Mouse (Mus musculus): ENCODE results near the gene Aptx. TPM values are rescaled to one million over a fixed set of nuclear protein-coding genes. Genes with fewer than 3 reads are reported as not detected.

Aptx gene
- polyA plus RNA-seq, 1 experiment from 2014 or later, result 46.7 TPM

GRCm38 (mm10) chr4:40681908-40682307, 21.1 kb downstream of the Aptx start:
- Histone ChIP-seq H3K4me1 (ENCODE audit: control insufficient read depth, insufficient read depth, low read length) (no peaks in the 10 kb centered on the region; the same call in 1 of the 2 replicates), H3K9me3 (replicated peaks; ENCODE audit: control insufficient read depth, low read length, poor library complexity, severe bottlenecking) (no peaks in the 10 kb centered on the region), H3K4me2 (ENCODE audit: low read length) (no peak overlapping the region), H3K27me3 (ENCODE audit: control insufficient read depth, insufficient read depth, low read depth, low read length) (no peaks in the 10 kb centered on the region), H3K9ac (ENCODE audit: low read depth, low read length) (no peak overlapping the region), H3K4me3 (ENCODE audit: low read depth, low read length) (no peak overlapping the region), H3K36me3 (ENCODE audit: control insufficient read depth, insufficient read depth, low read length) (peaks cover 2% of the 10 kb centered on the region; the same call in 1 of the 2 replicates), H3K27ac (ENCODE audit: low read length) (no peak overlapping the region)
- ATAC-seq, result peak; percentile 29; the same call in 1 of the 2 replicates
- WGBS, result 12% methylated on average over 3 of the region's 3 CpGs

- ATAC-seq, result no peak
Measured at GRCm38 (mm10) chr4:40680250-40680860, 22.6 kb downstream of the Aptx start.

GRCm38 (mm10) chr4:40677132-40677531, 25.9 kb downstream of the Aptx start:
- WGBS, result 40% methylated on average over 4 of the region's 5 CpGs

More at GRCm38 (mm10) chr4:40680250-40680860, 22.6 kb downstream of the Aptx start:
- Histone ChIP-seq H3K36me3 (ENCODE audit: control insufficient read depth, insufficient read depth, low read length) (no peaks in the 10 kb centered on the region), H3K9me3 (replicated peaks; ENCODE audit: control insufficient read depth, low read length, poor library complexity, severe bottlenecking) (no peaks in the 10 kb centered on the region), H3K4me1 (ENCODE audit: control insufficient read depth, insufficient read depth, low read length) (peaks cover 6% of the 10 kb centered on the region), H3K27me3 (ENCODE audit: control insufficient read depth, insufficient read depth, low read depth, low read length) (no peaks in the 10 kb centered on the region), H3K9ac (ENCODE audit: low read depth, low read length) (no peak overlapping the region), H3K4me3 (ENCODE audit: low read depth, low read length) (no peak overlapping the region), H3K4me2 (ENCODE audit: low read length) (no peak overlapping the region), H3K27ac (ENCODE audit: low read length) (no peak overlapping the region)
- 55% methylated on average over 5 of the region's 5 CpGs for WGBS

GRCm38 (mm10) chr4:40676338-40676737, 26.7 kb downstream of the Aptx start:
- WGBS, result 16% methylated on average over 14 of the region's 14 CpGs
- Histone ChIP-seq H3K4me1 (ENCODE audit: control insufficient read depth, insufficient read depth, low read length) (peaks cover 6% of the 10 kb centered on the region), H3K9ac (ENCODE audit: low read depth, low read length) (peak overlapping the region; percentile 38; the same call in 1 of the 2 replicates)

More at GRCm38 (mm10) chr4:40677132-40677531, 25.9 kb downstream of the Aptx start:
- peak; percentile 56 for ATAC-seq
- Histone ChIP-seq H3K27me3 (ENCODE audit: control insufficient read depth, insufficient read depth, low read depth, low read length) (no peaks in the 10 kb centered on the region), H3K9me3 (replicated peaks; ENCODE audit: control insufficient read depth, low read length, poor library complexity, severe bottlenecking) (no peaks in the 10 kb centered on the region), H3K9ac (ENCODE audit: low read depth, low read length) (no peak overlapping the region), H3K4me1 (ENCODE audit: control insufficient read depth, insufficient read depth, low read length) (peaks cover 6% of the 10 kb centered on the region), H3K4me2 (ENCODE audit: low read length) (no peak overlapping the region; the same call in 1 of the 2 replicates), H3K4me3 (ENCODE audit: low read depth, low read length) (no peak overlapping the region), H3K27ac (ENCODE audit: low read length) (no peak overlapping the region), H3K36me3 (ENCODE audit: control insufficient read depth, insufficient read depth, low read length) (no peaks in the 10 kb centered on the region)

GRCm38 (mm10) chr4:40673526-40673925, 29.5 kb downstream of the Aptx start:
- H3K9me3 ChIP-seq (replicated peaks; ENCODE audit: control insufficient read depth, low read length, poor library complexity, severe bottlenecking), result no peaks in the 10 kb centered on the region
- no peak overlapping the region for H3K27ac ChIP-seq (ENCODE audit: low read length)
- H3K4me2 ChIP-seq (ENCODE audit: low read length), result no peak overlapping the region
- no peaks in the 10 kb centered on the region for H3K27me3 ChIP-seq (ENCODE audit: control insufficient read depth, insufficient read depth, low read depth, low read length)
- no peak overlapping the region for H3K4me3 ChIP-seq (ENCODE audit: low read depth, low read length)
- H3K36me3 ChIP-seq (ENCODE audit: control insufficient read depth, insufficient read depth, low read length), result no peaks in the 10 kb centered on the region
- H3K4me1 ChIP-seq (ENCODE audit: control insufficient read depth, insufficient read depth, low read length), result peaks cover 11% of the 10 kb centered on the region
- no peak for ATAC-seq
- H3K9ac ChIP-seq (ENCODE audit: low read depth, low read length), result no peak overlapping the region
- 95% methylated on average over 5 of the region's 5 CpGs for WGBS

More at GRCm38 (mm10) chr4:40676338-40676737, 26.7 kb downstream of the Aptx start:
- H3K27me3 ChIP-seq (ENCODE audit: control insufficient read depth, insufficient read depth, low read depth, low read length), result no peaks in the 10 kb centered on the region
- H3K4me3 ChIP-seq (ENCODE audit: low read depth, low read length), result peak overlapping the region; percentile 3; the same call in 1 of the 2 replicates
- H3K27ac ChIP-seq (ENCODE audit: low read length), result no peak overlapping the region
- ATAC-seq, result peak; percentile 30
- H3K4me2 ChIP-seq (ENCODE audit: low read length), result peak overlapping the region; percentile 43
- H3K36me3 ChIP-seq (ENCODE audit: control insufficient read depth, insufficient read depth, low read length), result no peaks in the 10 kb centered on the region
- no peaks in the 10 kb centered on the region for H3K9me3 ChIP-seq (replicated peaks; ENCODE audit: control insufficient read depth, low read length, poor library complexity, severe bottlenecking)

- WGBS, result 89% methylated on average over 9 of the region's 9 CpGs
- ATAC-seq, result no peak
Measured at GRCm38 (mm10) chr4:40666237-40667012, 36.6 kb downstream of the Aptx start.

GRCm38 (mm10) chr4:40651055-40651454, 51.9 kb downstream of the Aptx start:
- Histone ChIP-seq H3K9me3 (replicated peaks; ENCODE audit: control insufficient read depth, low read length, poor library complexity, severe bottlenecking) (no peaks in the 10 kb centered on the region), H3K27ac (ENCODE audit: low read length) (no peak overlapping the region), H3K4me2 (ENCODE audit: low read length) (no peak overlapping the region), H3K27me3 (ENCODE audit: control insufficient read depth, insufficient read depth, low read depth, low read length) (no peaks in the 10 kb centered on the region), H3K9ac (ENCODE audit: low read depth, low read length) (no peak overlapping the region), H3K36me3 (ENCODE audit: control insufficient read depth, insufficient read depth, low read length) (no peaks in the 10 kb centered on the region), H3K4me3 (ENCODE audit: low read depth, low read length) (no peak overlapping the region), H3K4me1 (ENCODE audit: control insufficient read depth, insufficient read depth, low read length) (no peaks in the 10 kb centered on the region)
- 91% methylated on average over 2 of the region's 2 CpGs for WGBS
- no peak for ATAC-seq

More at GRCm38 (mm10) chr4:40666237-40667012, 36.6 kb downstream of the Aptx start:
- 0 out of 2 replicates have a peak, but pooled peaks cover 5% of the 10 kb centered on the region for H3K4me1 ChIP-seq (ENCODE audit: control insufficient read depth, insufficient read depth, low read length)
- no peak overlapping the region for H3K9ac ChIP-seq (ENCODE audit: low read depth, low read length)
- no peaks in the 10 kb centered on the region for H3K9me3 ChIP-seq (replicated peaks; ENCODE audit: control insufficient read depth, low read length, poor library complexity, severe bottlenecking)
- no peaks in the 10 kb centered on the region for H3K27me3 ChIP-seq (ENCODE audit: control insufficient read depth, insufficient read depth, low read depth, low read length)
- no peak overlapping the region for H3K27ac ChIP-seq (ENCODE audit: low read length)
- no peak overlapping the region for H3K4me3 ChIP-seq (ENCODE audit: low read depth, low read length)
- H3K4me2 ChIP-seq (ENCODE audit: low read length), result no peak overlapping the region
- H3K36me3 ChIP-seq (ENCODE audit: control insufficient read depth, insufficient read depth, low read length), result no peaks in the 10 kb centered on the region

GRCm38 (mm10) chr4:40649111-40649510, 53.9 kb downstream of the Aptx start:
- H3K36me3 ChIP-seq (ENCODE audit: control insufficient read depth, insufficient read depth, low read length), result no peaks in the 10 kb centered on the region
- H3K9me3 ChIP-seq (replicated peaks; ENCODE audit: control insufficient read depth, low read length, poor library complexity, severe bottlenecking), result no peaks in the 10 kb centered on the region
- H3K4me3 ChIP-seq (ENCODE audit: low read depth, low read length), result no peak overlapping the region
- WGBS, result 91% methylated on average over 5 of the region's 5 CpGs
- H3K27ac ChIP-seq (ENCODE audit: low read length), result no peak overlapping the region
- H3K27me3 ChIP-seq (ENCODE audit: control insufficient read depth, insufficient read depth, low read depth, low read length), result no peaks in the 10 kb centered on the region
- ATAC-seq, result no peak
- no peak overlapping the region for H3K9ac ChIP-seq (ENCODE audit: low read depth, low read length)
- H3K4me1 ChIP-seq (ENCODE audit: control insufficient read depth, insufficient read depth, low read length), result no peaks in the 10 kb centered on the region
- H3K4me2 ChIP-seq (ENCODE audit: low read length), result no peak overlapping the region

- Histone ChIP-seq H3K4me3 (ENCODE audit: low read depth, low read length) (no peak overlapping the region), H3K27ac (ENCODE audit: low read length) (no peak overlapping the region), H3K9me3 (replicated peaks; ENCODE audit: control insufficient read depth, low read length, poor library complexity, severe bottlenecking) (no peaks in the 10 kb centered on the region), H3K36me3 (ENCODE audit: control insufficient read depth, insufficient read depth, low read length) (no peaks in the 10 kb centered on the region), H3K4me2 (ENCODE audit: low read length) (no peak overlapping the region), H3K4me1 (ENCODE audit: control insufficient read depth, insufficient read depth, low read length) (no peaks in the 10 kb centered on the region), H3K27me3 (ENCODE audit: control insufficient read depth, insufficient read depth, low read depth, low read length) (no peaks in the 10 kb centered on the region), H3K9ac (ENCODE audit: low read depth, low read length) (no peak overlapping the region)
- WGBS, result 54% methylated on average over 5 of the region's 5 CpGs
- ATAC-seq, result no peak
Measured at GRCm38 (mm10) chr4:40643567-40643966, 59.4 kb downstream of the Aptx start.

All from midbrain, embryonic 16.5 days (tissue).